Mouse (Mus musculus) olfactory bulb, adult 2 months (tissue): ENCODE data around the gene Hoxd12. TPM values are rescaled to one million over a fixed set of nuclear protein-coding genes. Genes with fewer than 3 reads are reported as not detected.

Experiments used
- H3K27ac ChIP-seq: fragments of 200-500 bp; 2 replicates; pipeline ENCODE4 v1.5.1; 2012; ENCODE audit warnings: low read depth, low read length; ENCODE audit not compliant: insufficient read depth
- H3K4me1 ChIP-seq: fragments of 200-500 bp; 2 replicates; pipeline ENCODE4 v1.6.1; 2012; ENCODE audit warnings: low read length; ENCODE audit not compliant: control insufficient read depth, insufficient read depth
- H3K4me3 ChIP-seq: fragments of 200-500 bp; 2 replicates; pipeline ENCODE4 v1.5.1; 2012; ENCODE audit warnings: mild to moderate bottlenecking, low read depth, low read length, moderate library complexity; ENCODE audit not compliant: insufficient read depth
- CTCF ChIP-seq: fragments of 200-500 bp; IDR thresholded peaks from 2 replicates; pipeline ENCODE4 v1.5.1; 2012; ENCODE audit warnings: low read depth, mild to moderate bottlenecking, low read length, moderate library complexity; ENCODE audit not compliant: insufficient read depth
- POLR2A ChIP-seq: fragments of 200-500 bp; IDR thresholded peaks from 2 replicates; pipeline ENCODE4 v1.6.1; 2012; ENCODE audit warnings: mild to moderate bottlenecking, low read depth, low read length, moderate library complexity; ENCODE audit not compliant: insufficient read depth
- WGBS: fragments of 180-500 bp; shearing (Covaris S2); methylation state at CpG from one replicate; pipeline ENCODE4 v1.1.7; 2018; 5-methylcytosine and 5-hydroxymethylcytosine counted together
- polyA plus RNA-seq: library from polyadenylated mRNA; stranded (reverse); fragments of >200 nt; gene quantifications from 2 replicates; pipeline ENCODE4 v1.2.4, GENCODE M21; 2012; ENCODE audit warnings: low replicate concordance; ENCODE audit not compliant: missing spikeins, insufficient read depth, insufficient read length

Gene Hoxd12
- polyA plus RNA-seq, 1 experiment: not detected

- TF ChIP-seq POLR2A: no peak
- no peak for TF ChIP-seq CTCF
- H3K4me1 ChIP-seq: peaks cover 5% of the 10 kb centered on the region
- H3K4me3 ChIP-seq: no peak overlapping the region
- no peak overlapping the region for H3K27ac ChIP-seq
- 4% methylated on average over 14 of the region's 14 CpGs for WGBS
Observed at GRCm38 (mm10) chr2:74669650-74670235, 5.1 kb upstream of the Hoxd12 start.

- H3K4me3 ChIP-seq: no peak overlapping the region
Observed at GRCm38 (mm10) chr2:74670632-74671188, 4.1 kb upstream of the Hoxd12 start.

DNA sequence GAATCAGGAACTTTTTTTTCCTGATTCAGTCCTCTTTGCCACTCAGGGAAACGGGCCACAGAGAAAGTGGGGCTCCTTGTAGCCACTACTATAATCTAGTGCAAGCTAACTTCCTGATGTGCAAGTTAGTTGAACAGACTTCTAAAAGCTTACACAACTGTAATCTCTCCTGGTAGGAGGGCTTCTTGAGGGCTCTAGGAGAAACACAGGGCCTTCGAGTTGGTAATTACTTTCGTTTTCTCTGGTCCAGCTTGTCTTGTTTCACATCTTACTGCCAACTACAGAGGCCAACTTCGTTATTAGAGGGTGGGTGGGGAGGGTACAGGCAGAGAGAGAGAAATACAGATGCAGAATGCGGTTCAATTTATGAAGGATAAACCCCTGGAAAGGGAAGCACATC, 3.0 kb upstream of the Hoxd12 start:
- TF ChIP-seq POLR2A: no peak
- TF ChIP-seq CTCF: no peak
- Histone ChIP-seq H3K4me1 (peaks cover 5% of the 10 kb centered on the region), H3K27ac (no peak overlapping the region), H3K4me3 (no peak overlapping the region)
- 32% methylated on average over 5 of the region's 5 CpGs for WGBS

More at GRCm38 (mm10) chr2:74670632-74671188, 4.1 kb upstream of the Hoxd12 start:
- Histone ChIP-seq H3K27ac (no peak overlapping the region), H3K4me1 (peaks cover 5% of the 10 kb centered on the region)
- no peak for TF ChIP-seq POLR2A
- TF ChIP-seq CTCF: no peak
- 8% methylated on average over 3 of the region's 3 CpGs for WGBS

DNA sequence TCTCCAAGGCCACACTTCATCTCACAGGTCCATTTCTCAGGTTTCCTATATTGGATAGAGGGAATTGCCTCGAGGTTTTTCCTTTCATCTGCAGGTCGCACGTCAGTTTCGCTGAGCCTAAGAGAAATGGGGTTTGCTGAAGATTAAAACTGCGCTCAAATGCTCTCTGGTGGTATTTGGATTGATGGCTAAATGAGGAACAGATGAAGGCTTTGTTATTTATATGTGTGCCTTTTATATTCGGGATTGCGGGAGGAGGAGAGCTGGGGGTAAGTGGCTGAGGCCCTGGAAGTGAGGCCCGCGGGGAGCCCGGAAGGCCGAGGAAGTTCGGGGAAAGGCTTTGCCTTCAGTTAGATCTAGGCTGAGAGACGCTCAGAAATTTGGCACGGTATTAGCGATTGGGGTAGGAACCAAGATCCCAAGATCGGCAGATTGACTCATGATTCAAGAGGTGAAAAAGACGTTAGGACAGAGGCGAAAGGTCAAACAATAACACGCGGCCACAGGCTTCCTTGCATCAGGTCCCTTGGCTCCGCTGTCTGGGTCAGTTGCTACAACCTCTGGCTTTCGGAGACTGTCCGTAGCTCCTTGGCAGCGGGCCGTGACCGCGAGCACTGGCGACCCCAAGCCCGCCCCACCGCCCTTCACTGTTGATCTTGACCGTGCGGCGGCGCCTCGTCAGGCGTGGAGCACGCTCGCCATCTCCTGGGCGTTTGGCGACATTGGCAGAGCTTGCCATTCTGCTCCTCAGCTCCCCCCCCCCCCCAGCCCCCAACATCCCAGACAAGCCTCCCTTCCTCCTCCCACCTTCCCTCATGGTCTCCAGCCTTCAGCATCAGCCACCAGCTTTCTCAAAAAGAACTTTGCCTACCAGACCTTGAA, 2.1 kb upstream of the Hoxd12 start:
- no peak for TF ChIP-seq POLR2A
- peak; percentile 40; the same call in 1 of the 2 replicates for TF ChIP-seq CTCF
- Histone ChIP-seq H3K4me3 (no peak overlapping the region), H3K4me1 (peaks cover 5% of the 10 kb centered on the region), H3K27ac (no peak overlapping the region)
- 10% methylated on average over 40 of the region's 40 CpGs for WGBS

- TF ChIP-seq CTCF: no peak
- Histone ChIP-seq H3K27ac (no peak overlapping the region), H3K4me3 (no peak overlapping the region), H3K4me1 (peaks cover 5% of the 10 kb centered on the region)
- WGBS: 2% methylated on average over 24 of the region's 24 CpGs
Observed at GRCm38 (mm10) chr2:74673835-74674425, 883 bp upstream of the Hoxd12 start.

- TF ChIP-seq POLR2A (no peak), CTCF (no peak)
- H3K4me1 ChIP-seq: peaks cover 5% of the 10 kb centered on the region
- 6% methylated on average over 24 of the region's 24 CpGs for WGBS
Observed at GRCm38 (mm10) chr2:74675666-74676282, 961 bp downstream of the Hoxd12 start.

GRCm38 (mm10) chr2:74676376-74677052, 1.7 kb downstream of the Hoxd12 start:
- 6% methylated on average over 9 of the region's 9 CpGs for WGBS
- Histone ChIP-seq H3K4me1 (peaks cover 5% of the 10 kb centered on the region), H3K4me3 (no peak overlapping the region), H3K27ac (no peak overlapping the region)
- no peak for TF ChIP-seq POLR2A
- no peak for TF ChIP-seq CTCF

More at GRCm38 (mm10) chr2:74675666-74676282, 961 bp downstream of the Hoxd12 start:
- Histone ChIP-seq H3K27ac (no peak overlapping the region), H3K4me3 (no peak overlapping the region)

- Histone ChIP-seq H3K27ac (no peak overlapping the region), H3K4me1 (peaks cover 5% of the 10 kb centered on the region), H3K4me3 (no peak overlapping the region)
- 22% methylated on average over 2 of the region's 2 CpGs for WGBS
- TF ChIP-seq POLR2A: no peak
- no peak for TF ChIP-seq CTCF
Observed at GRCm38 (mm10) chr2:74677106-74677505, 2.3 kb downstream of the Hoxd12 start.
